Mouse (Mus musculus): ENCODE data around the gene Gm17606. TPM values are rescaled to one million over a fixed set of nuclear protein-coding genes. Genes with fewer than 3 reads are reported as not detected.

The Gm17606 gene
- polyA plus RNA-seq, 2 experiments: not detected

- H3K4me2 ChIP-seq (ENCODE audit: low read depth): no peak overlapping the region
- ATAC-seq (ENCODE audit: insufficient read depth): no peak
Observed at GRCm38 (mm10) chr14:54597084-54597483, 43.7 kb upstream of the Gm17606 start.

DNA sequence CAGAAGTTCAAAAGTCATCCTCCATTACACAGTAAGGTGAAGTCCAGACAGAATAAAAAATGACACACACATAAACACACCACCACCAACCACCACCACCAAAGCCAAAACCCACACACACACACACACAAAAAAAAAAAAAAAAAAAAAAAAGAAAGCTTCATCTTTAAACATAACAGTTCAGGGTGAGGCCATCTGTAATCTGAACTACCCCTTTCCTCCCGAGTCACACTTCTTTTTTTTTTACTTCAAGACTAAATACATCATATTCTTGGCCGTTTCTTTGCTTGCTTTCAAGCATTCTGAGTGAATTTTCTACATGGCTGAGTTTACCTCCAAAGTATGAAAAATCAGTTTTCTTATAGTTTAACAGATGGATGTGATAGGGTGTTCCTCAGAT lies 39.2 kb upstream of the Gm17606 start:
- WGBS (ENCODE audit: insufficient replicate concordance): 49% methylated on average over 2 of the region's 2 CpGs
- Histone ChIP-seq H3K27ac (no peak overlapping the region), H3K27me3 (ENCODE audit: control insufficient read depth, insufficient read depth, low read length) (no peaks in the 10 kb centered on the region), H3K4me2 (ENCODE audit: low read depth) (no peak overlapping the region), H3K9me3 (ENCODE audit: control insufficient read depth, low read length) (no peaks in the 10 kb centered on the region), H3K36me3 (replicated peaks; ENCODE audit: control insufficient read depth, insufficient read depth, low read depth) (no peaks in the 10 kb centered on the region), H3K4me3 (ENCODE audit: insufficient read depth in 1 of 2, low read depth in 2 of 2, low read length in 2 of 2) (no peak overlapping the region), H3K9ac (replicated peaks) (no peak overlapping the region), H3K4me1 (replicated peaks; ENCODE audit: control insufficient read depth in 2 of 2, insufficient read depth in 2 of 2, low read length in 1 of 2) (peaks cover 27 to 31% of the 10 kb centered on the region in 2 experiments)
- TF ChIP-seq EP300 (IDR thresholded peaks at IDR 0.05; ENCODE audit: low read depth): no peak
- no peak for TF ChIP-seq CTCF (IDR thresholded peaks at IDR 0.05; ENCODE audit: low read depth)
- DNase-seq (ENCODE audit: low read depth in 3 of 3, low spot score in 3 of 3) (no peak), ATAC-seq (ENCODE audit: insufficient read depth) (no peak)

More at GRCm38 (mm10) chr14:54597084-54597483, 43.7 kb upstream of the Gm17606 start:
- Histone ChIP-seq H3K27ac (no peak overlapping the region), H3K27me3 (ENCODE audit: control insufficient read depth, insufficient read depth, low read length) (no peaks in the 10 kb centered on the region), H3K9ac (replicated peaks) (no peak overlapping the region), H3K4me3 (ENCODE audit: insufficient read depth in 1 of 2, low read depth in 2 of 2, low read length in 2 of 2) (no peak overlapping the region), H3K9me3 (ENCODE audit: control insufficient read depth, low read length) (no peaks in the 10 kb centered on the region), H3K4me1 (replicated peaks; ENCODE audit: control insufficient read depth in 2 of 2, insufficient read depth in 2 of 2, low read length in 1 of 2) (peaks cover 2 to 4% of the 10 kb centered on the region in 2 experiments), H3K36me3 (replicated peaks; ENCODE audit: control insufficient read depth, insufficient read depth, low read depth) (no peaks in the 10 kb centered on the region)
- WGBS (ENCODE audit: insufficient replicate concordance): 56% methylated on average over 7 of the region's 7 CpGs
- TF ChIP-seq EP300 (IDR thresholded peaks at IDR 0.05; ENCODE audit: low read depth): no peak
- TF ChIP-seq CTCF (IDR thresholded peaks at IDR 0.05; ENCODE audit: low read depth): peak; percentile 78
- DNase-seq (ENCODE audit: low read depth in 3 of 3, low spot score in 3 of 3): no peak

DNA sequence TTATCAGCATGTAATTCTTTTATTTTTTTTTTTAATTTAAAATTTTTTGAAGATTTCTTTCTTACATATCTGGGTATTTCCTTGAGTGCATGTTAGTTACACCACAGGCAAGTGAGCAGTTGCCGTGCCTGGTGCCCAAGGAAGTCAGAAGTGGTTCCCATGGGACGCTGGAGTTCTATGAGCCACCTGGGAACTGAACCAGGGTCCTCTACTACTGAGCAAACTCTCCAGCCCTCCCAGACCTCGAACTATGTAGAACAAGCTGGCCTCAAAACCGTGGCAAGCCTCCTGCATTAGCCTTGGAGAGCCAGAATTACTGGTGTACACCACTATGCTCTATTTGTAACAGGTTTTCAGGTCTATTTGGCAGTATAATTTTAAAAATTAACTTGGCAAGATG lies 38.1 kb upstream of the Gm17606 start:
- no peaks in the 10 kb centered on the region for H3K36me3 ChIP-seq (replicated peaks; ENCODE audit: control insufficient read depth, insufficient read depth, low read depth)
- H3K9me3 ChIP-seq (ENCODE audit: control insufficient read depth, low read length): no peaks in the 10 kb centered on the region
- TF ChIP-seq EP300 (IDR thresholded peaks at IDR 0.05; ENCODE audit: low read depth) (no peak), CTCF (IDR thresholded peaks at IDR 0.05; ENCODE audit: low read depth) (no peak)
- H3K27me3 ChIP-seq (ENCODE audit: control insufficient read depth, insufficient read depth, low read length): no peaks in the 10 kb centered on the region
- ATAC-seq (ENCODE audit: insufficient read depth) (no peak), DNase-seq (ENCODE audit: low read depth in 3 of 3, low spot score in 3 of 3) (peak in 1 of 3 experiments; percentile 37)
- peak overlapping the region; percentile 67 for H3K4me2 ChIP-seq (ENCODE audit: low read depth)
- H3K4me1 ChIP-seq (replicated peaks; ENCODE audit: control insufficient read depth in 2 of 2, insufficient read depth in 2 of 2, low read length in 1 of 2): peaks cover 27 to 31% of the 10 kb centered on the region in 2 experiments
- H3K9ac ChIP-seq (replicated peaks): peak overlapping the region; percentile 79
- peak overlapping the region; percentile 88 for H3K27ac ChIP-seq
- peak overlapping the region; percentile 81 to 92; a peak in 3 of 4 replicates for H3K4me3 ChIP-seq (ENCODE audit: insufficient read depth in 1 of 2, low read depth in 2 of 2, low read length in 2 of 2)
- WGBS (ENCODE audit: insufficient replicate concordance): 27% methylated on average over 4 of the region's 4 CpGs

GRCm38 (mm10) chr14:54603038-54603654 lies 37.6 kb upstream of the Gm17606 start:
- Histone ChIP-seq H3K4me1 (replicated peaks; ENCODE audit: control insufficient read depth in 2 of 2, insufficient read depth in 2 of 2, low read length in 1 of 2) (peaks cover 27 to 31% of the 10 kb centered on the region in 2 experiments), H3K4me2 (ENCODE audit: low read depth) (peak overlapping the region; percentile 67), H3K27ac (peak overlapping the region; percentile 88), H3K27me3 (ENCODE audit: control insufficient read depth, insufficient read depth, low read length) (no peaks in the 10 kb centered on the region), H3K9me3 (ENCODE audit: control insufficient read depth, low read length) (no peaks in the 10 kb centered on the region), H3K36me3 (replicated peaks; ENCODE audit: control insufficient read depth, insufficient read depth, low read depth) (no peaks in the 10 kb centered on the region), H3K9ac (replicated peaks) (peak overlapping the region; percentile 79), H3K4me3 (ENCODE audit: insufficient read depth in 1 of 2, low read depth in 2 of 2, low read length in 2 of 2) (peak overlapping the region; percentile 81 to 92)
- TF ChIP-seq EP300 (IDR thresholded peaks at IDR 0.05; ENCODE audit: low read depth) (no peak), CTCF (IDR thresholded peaks at IDR 0.05; ENCODE audit: low read depth) (no peak)
- WGBS (ENCODE audit: insufficient replicate concordance): under 1% methylated on average over 46 of the region's 46 CpGs
- DNase-seq (ENCODE audit: low read depth in 3 of 3, low spot score in 3 of 3) (peak; percentile 95 to 98 (median 95)), ATAC-seq (ENCODE audit: insufficient read depth) (peak; percentile 99)

GRCm38 (mm10) chr14:54603686-54604085 lies 37.1 kb upstream of the Gm17606 start:
- Histone ChIP-seq H3K27me3 (ENCODE audit: control insufficient read depth, insufficient read depth, low read length) (no peaks in the 10 kb centered on the region), H3K9me3 (ENCODE audit: control insufficient read depth, low read length) (no peaks in the 10 kb centered on the region), H3K36me3 (replicated peaks; ENCODE audit: control insufficient read depth, insufficient read depth, low read depth) (no peaks in the 10 kb centered on the region), H3K4me3 (ENCODE audit: insufficient read depth in 1 of 2, low read depth in 2 of 2, low read length in 2 of 2) (peak overlapping the region; percentile 63 to 81), H3K4me1 (replicated peaks; ENCODE audit: control insufficient read depth in 2 of 2, insufficient read depth in 2 of 2, low read length in 1 of 2) (peaks cover 27 to 31% of the 10 kb centered on the region in 2 experiments), H3K4me2 (ENCODE audit: low read depth) (peak overlapping the region; percentile 67), H3K27ac (peak overlapping the region; percentile 63), H3K9ac (replicated peaks) (no peak overlapping the region)
- TF ChIP-seq EP300 (IDR thresholded peaks at IDR 0.05; ENCODE audit: low read depth): no peak
- TF ChIP-seq CTCF (IDR thresholded peaks at IDR 0.05; ENCODE audit: low read depth): no peak
- 80% methylated on average over 8 of the region's 8 CpGs for WGBS (ENCODE audit: insufficient replicate concordance)
- no peak for DNase-seq (ENCODE audit: low read depth in 3 of 3, low spot score in 3 of 3)
- no peak for ATAC-seq (ENCODE audit: insufficient read depth)

Data from liver, embryonic 14.5 days (tissue).